Mouse (Mus musculus) cerebellum, adult 2 months (tissue): ENCODE measurements around the gene Gstm6. TPM values are rescaled to one million over a fixed set of nuclear protein-coding genes. Genes with fewer than 3 reads are reported as not detected.
"Not testable (repeated sequence)": the region's sequence is repeated elsewhere in the genome, so short reads cannot be mapped to it uniquely, and the experiment has no call there.

Source experiments
- DNase-seq, 2 experiments: peaks; one replicate each; pipeline ENCODE4 v3.0.0; 2021
- H3K27ac ChIP-seq: fragments of 200-500 bp; 2 replicates; pipeline ENCODE4 v1.5.1; 2012; ENCODE audit warnings: low read length, control low read depth, inconsistent platforms; ENCODE audit not compliant: insufficient read depth
- H3K27me3 ChIP-seq: fragments of 200-500 bp; 2 replicates; pipeline ENCODE4 v1.6.1; 2012; ENCODE audit warnings: inconsistent platforms, mild to moderate bottlenecking, low read length, moderate library complexity; ENCODE audit not compliant: control insufficient read depth, insufficient read depth
- H3K4me1 ChIP-seq: fragments of 200-500 bp; 2 replicates; pipeline ENCODE4 v1.6.1; 2011; ENCODE audit warnings: low read length; ENCODE audit not compliant: control insufficient read depth, insufficient read depth
- H3K4me3 ChIP-seq: fragments of 200-500 bp; replicated peaks from 2 replicates; pipeline ENCODE3; 2011; ENCODE audit warnings: mild to moderate bottlenecking, low read depth, low read length, control low read depth; ENCODE audit not compliant: insufficient read depth
- CTCF ChIP-seq: fragments of 200-500 bp; IDR thresholded peaks from 2 replicates; pipeline ENCODE4 v1.5.1; 2011; ENCODE audit warnings: low read depth, mild to moderate bottlenecking, control low read depth, low read length, moderate library complexity, borderline replicate concordance; ENCODE audit not compliant: insufficient read depth
- POLR2A ChIP-seq: fragments of 200-500 bp; IDR thresholded peaks from 2 replicates; pipeline ENCODE4 v1.6.1; 2011; ENCODE audit warnings: low read length, control low read depth, borderline replicate concordance; ENCODE audit not compliant: insufficient read depth
- WGBS: fragments of 180-500 bp; shearing (Covaris S2); methylation state at CpG from one replicate; pipeline ENCODE4 v1.1.7; 2018; 5-methylcytosine and 5-hydroxymethylcytosine counted together
- polyA plus RNA-seq: library from polyadenylated mRNA; depleted of rRNA; stranded (reverse); fragments of >200 nt; gene quantifications from 2 replicates; pipeline ENCODE4 v1.2.3, GENCODE M21; 2012

The Gstm6 gene
- polyA plus RNA-seq, 1 experiment: 4.6 TPM

- 93% methylated on average over 1 of the region's 1 CpGs for WGBS
- no peaks in the 10 kb centered on the region for H3K4me1 ChIP-seq
- no peak for DNase-seq
- TF ChIP-seq CTCF (no peak), POLR2A (no peak)
- no peaks in the 10 kb centered on the region for H3K27me3 ChIP-seq
- H3K27ac ChIP-seq: no peak overlapping the region
- no peak overlapping the region for H3K4me3 ChIP-seq
Observed at GRCm38 (mm10) chr3:107974237-107974636, 30.7 kb upstream of the Gstm6 start.

GRCm38 (mm10) chr3:107972070-107972469 lies 28.5 kb upstream of the Gstm6 start:
- 89% methylated on average over 3 of the region's 3 CpGs for WGBS
- Histone ChIP-seq H3K27me3 (no peaks in the 10 kb centered on the region), H3K27ac (no peak overlapping the region), H3K4me1 (no peaks in the 10 kb centered on the region), H3K4me3 (no peak overlapping the region)
- TF ChIP-seq CTCF: no peak
- TF ChIP-seq POLR2A: no peak
- DNase-seq: no peak

- H3K4me1 ChIP-seq, H3K27me3 ChIP-seq, H3K4me3 ChIP-seq, DNase-seq, H3K27ac ChIP-seq: not testable (repeated sequence)
- 38% methylated on average over 3 of the region's 3 CpGs for WGBS
Observed at GRCm38 (mm10) chr3:107971101-107971500, 27.6 kb upstream of the Gstm6 start.

GRCm38 (mm10) chr3:107968724-107969395 lies 25.3 kb upstream of the Gstm6 start, which contains the start of gene Gstm3:
Gene Gstm3, minus strand, starts transcription at chr3:107969283.
- TF ChIP-seq POLR2A: no peak
- no peak for TF ChIP-seq CTCF
- WGBS: 73% methylated on average over 13 of the region's 13 CpGs

GRCm38 (mm10) chr3:107966631-107967030 lies 23.1 kb upstream of the Gstm6 start:
- Histone ChIP-seq H3K4me1 (no peaks in the 10 kb centered on the region), H3K27ac (no peak overlapping the region), H3K4me3 (no peak overlapping the region), H3K27me3 (no peaks in the 10 kb centered on the region; the same call in 1 of the 2 replicates)
- 98% methylated on average over 5 of the region's 5 CpGs for WGBS
- no peak for DNase-seq
- no peak for TF ChIP-seq CTCF
- no peak for TF ChIP-seq POLR2A

More at GRCm38 (mm10) chr3:107968724-107969395, 25.3 kb upstream of the Gstm6 start, which contains the start of gene Gstm3:
- Histone ChIP-seq H3K4me3 (no peak within 1 kb of the TSS), H3K4me1 (no peaks in the 10 kb centered on the region), H3K27ac (no peak within 1 kb of the TSS), H3K27me3 (no peaks in the 10 kb centered on the region; the same call in 1 of the 2 replicates)
- no peak for DNase-seq

- Histone ChIP-seq H3K27me3 (no peaks in the 10 kb centered on the region; the same call in 1 of the 2 replicates), H3K4me3 (no peak overlapping the region), H3K27ac (no peak overlapping the region), H3K4me1 (no peaks in the 10 kb centered on the region)
- WGBS: 65% methylated on average over 1 of the region's 1 CpGs
- DNase-seq: no peak
- TF ChIP-seq POLR2A (no peak), CTCF (no peak)
Observed at GRCm38 (mm10) chr3:107965592-107965991, 22.0 kb upstream of the Gstm6 start.

- TF ChIP-seq POLR2A (no peak), CTCF (no peak)
- 74% methylated on average over 5 of the region's 5 CpGs for WGBS
- H3K4me3 ChIP-seq: no peak overlapping the region
- H3K27me3 ChIP-seq: no peaks in the 10 kb centered on the region; the same call in 1 of the 2 replicates
- H3K27ac ChIP-seq: no peak overlapping the region
- H3K4me1 ChIP-seq: no peaks in the 10 kb centered on the region
- DNase-seq: no peak
Observed at GRCm38 (mm10) chr3:107964656-107965308, 21.2 kb upstream of the Gstm6 start.

GRCm38 (mm10) chr3:107964026-107964425 lies 20.5 kb upstream of the Gstm6 start:
- WGBS: 89% methylated on average over 4 of the region's 4 CpGs
- Histone ChIP-seq H3K27ac (no peak overlapping the region), H3K27me3 (no peaks in the 10 kb centered on the region; the same call in 1 of the 2 replicates), H3K4me1 (no peaks in the 10 kb centered on the region), H3K4me3 (no peak overlapping the region)
- TF ChIP-seq CTCF (no peak), POLR2A (no peak)
- no peak for DNase-seq

- H3K27me3 ChIP-seq, DNase-seq, H3K27ac ChIP-seq, H3K4me1 ChIP-seq, H3K4me3 ChIP-seq: not testable (repeated sequence)
- WGBS: 87% methylated on average over 9 of the region's 9 CpGs
Observed at GRCm38 (mm10) chr3:107955260-107955659, 11.7 kb upstream of the Gstm6 start.
